Mouse (Mus musculus) spleen, embryonic (tissue): ENCODE results near the gene Tyk2.

Source experiments
- CTCF ChIA-PET: fragments of 350-600 bp; sonication (Branson Sonifier 250); formaldehyde crosslinking; loops from one replicate; lab custom pipeline; 2022; lab: Charles Lee

Tyk2 gene

DNA sequence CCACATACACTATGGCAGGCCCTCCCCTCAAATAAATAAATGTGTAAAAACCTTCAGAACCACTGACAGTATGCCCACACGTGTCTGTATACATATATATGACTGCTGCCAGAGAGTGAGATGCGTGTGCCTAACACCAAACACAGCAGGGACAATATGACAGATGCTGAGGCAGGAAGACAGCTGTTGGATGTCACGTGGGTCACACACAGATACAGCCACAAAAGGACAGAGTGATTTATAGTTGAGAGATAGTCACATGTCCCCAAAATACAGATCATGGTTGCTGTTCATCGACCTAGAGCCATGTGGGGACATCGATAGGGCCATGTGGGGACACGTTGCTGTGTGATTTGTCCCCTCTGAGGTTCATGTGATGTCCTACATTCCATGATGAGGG is 14.0 kb downstream of the Tyk2 start:
- CTCF ChIA-PET = no interaction called here

GRCm38 (mm10) chr9:21115105-21115504 is 15.9 kb downstream of the Tyk2 start:
- CTCF ChIA-PET = no interaction called here

GRCm38 (mm10) chr9:21114190-21114589 is 16.9 kb downstream of the Tyk2 start:
- CTCF ChIA-PET = no interaction called here

GRCm38 (mm10) chr9:21113751-21114150 is 17.3 kb downstream of the Tyk2 start:
- CTCF ChIA-PET = no interaction called here

DNA sequence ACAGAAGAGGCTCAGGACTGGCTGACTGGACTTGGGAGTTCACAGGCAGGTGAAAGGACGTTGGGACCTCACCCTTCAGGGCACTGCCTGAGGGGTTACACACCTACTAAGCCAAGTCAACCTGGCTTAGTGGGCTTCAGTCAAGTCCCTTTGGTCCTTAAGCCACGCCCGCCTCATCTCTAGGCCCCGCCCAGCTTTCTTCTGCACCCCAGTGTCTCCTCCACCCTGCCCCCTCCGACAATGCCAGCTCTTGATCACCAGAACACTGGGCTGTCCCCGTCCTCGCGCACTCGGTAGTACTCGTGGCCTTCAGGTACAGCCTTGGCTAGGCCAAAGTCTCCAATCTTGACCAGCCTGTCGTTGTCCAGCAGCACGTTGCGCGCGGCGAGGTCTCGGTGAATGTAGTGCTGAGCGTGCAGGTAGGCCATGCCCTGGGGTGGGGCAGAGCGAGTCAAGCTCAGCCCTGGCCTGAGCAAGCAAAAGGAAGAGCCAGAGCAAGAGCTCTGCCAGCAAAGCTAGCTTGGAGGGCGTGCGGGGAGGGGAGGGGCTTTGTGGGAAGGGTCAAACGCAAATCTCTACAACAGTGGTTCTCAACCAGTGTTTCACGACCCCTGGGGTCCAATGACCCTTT is 23.3 kb downstream of the Tyk2 start:
- CTCF ChIA-PET = no interaction called here

DNA sequence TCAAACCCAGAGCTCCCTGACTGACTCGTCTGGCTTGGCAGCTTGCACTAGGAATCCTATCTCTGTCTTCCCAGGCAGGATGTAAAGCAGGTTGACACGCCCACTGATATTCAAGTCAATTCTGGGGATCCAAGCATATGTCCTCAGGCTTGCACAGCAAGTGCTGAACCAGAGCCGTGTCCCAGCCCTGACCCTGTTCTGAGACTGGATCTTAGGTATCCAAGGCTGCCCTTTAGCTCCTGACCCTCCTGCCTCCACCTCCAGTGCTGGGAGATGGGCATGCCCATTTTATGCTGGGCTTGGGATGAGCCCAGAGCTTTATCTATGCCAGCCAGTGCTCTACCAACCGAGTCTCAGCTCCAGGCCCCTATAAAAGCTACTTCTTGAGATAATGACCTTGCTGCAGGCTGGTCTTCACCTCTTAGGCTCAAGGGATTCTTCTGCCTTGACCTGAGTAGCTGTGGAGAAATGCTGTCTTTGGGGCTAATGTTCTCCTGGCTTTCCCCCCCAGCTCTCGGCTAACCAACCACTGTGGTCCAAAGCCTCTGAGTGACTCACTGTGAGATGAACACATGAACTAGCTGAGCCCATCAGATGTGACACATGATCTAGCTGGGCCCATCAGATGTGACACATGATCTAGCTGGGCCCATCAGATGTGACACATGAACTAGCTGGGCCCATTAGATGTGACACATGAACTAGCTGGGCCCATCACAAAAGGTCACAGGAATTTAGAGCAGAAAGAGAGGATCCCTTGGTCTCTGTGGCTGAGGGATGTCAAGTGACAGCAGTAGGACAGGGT is 25.1 kb downstream of the Tyk2 start:
- CTCF ChIA-PET = no interaction called here

GRCm38 (mm10) chr9:21104814-21105213 is 26.2 kb downstream of the Tyk2 start:
- CTCF ChIA-PET = no interaction called here

DNA sequence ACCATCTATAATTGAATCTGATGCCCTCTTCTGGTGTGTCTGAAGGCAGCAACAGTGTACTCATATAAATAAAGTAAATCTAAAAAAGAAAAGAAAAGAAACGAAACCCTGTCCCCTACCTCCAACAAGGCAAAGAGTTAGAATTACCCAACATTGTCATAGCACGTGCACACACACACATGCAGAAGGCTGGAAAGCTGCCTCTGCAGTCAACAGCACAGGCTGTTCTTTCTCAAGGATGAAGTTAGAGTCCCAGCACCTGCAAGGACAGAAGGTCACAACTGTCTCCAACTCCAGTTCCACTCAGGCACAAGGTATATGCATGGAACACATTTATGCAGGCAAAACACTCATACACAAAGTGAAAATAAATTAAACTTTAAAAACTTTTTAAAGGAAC is 29.0 kb downstream of the Tyk2 start:
- CTCF ChIA-PET = no interaction called here

DNA sequence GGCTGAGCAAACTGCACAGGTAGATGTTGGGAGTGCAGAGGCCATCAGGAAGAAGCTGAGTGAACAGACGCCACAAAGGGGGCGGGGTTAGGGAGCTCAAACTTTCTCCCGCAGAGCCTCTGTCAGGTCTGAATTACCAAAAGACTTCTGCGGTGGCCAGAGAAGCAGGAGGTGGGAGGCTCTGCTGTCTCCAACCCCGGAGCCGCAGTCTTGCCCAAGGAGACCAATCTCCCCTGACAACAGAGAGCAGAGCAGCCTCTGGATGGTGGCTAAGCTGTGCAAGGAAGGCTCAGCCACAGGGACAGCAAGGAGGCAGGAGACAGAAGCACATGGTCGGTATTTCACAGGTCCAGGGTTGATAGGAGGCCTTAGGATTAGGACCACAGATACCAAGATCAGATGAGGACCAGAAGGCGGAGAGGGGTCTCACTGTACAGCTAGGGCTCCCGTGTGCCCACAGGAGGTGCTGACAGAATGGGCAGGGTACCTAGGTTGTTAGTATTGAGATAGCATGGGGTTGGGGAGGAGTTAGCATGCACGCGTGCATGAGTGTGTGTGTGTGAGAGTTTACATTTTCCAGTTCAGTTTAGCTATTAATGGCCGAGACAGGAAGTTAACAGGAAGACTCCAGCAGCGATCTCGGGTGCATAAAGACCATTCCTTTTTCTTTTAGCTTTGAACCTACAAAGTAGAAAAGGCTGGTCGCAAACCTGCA is 30.4 kb downstream of the Tyk2 start:
- CTCF ChIA-PET = interaction anchor here (0.5 to 0.7 kb wide), 3 partner anchors 65 to 461 kb away, joined by 3 to 7 read pairs (median 6); no protein-coding TSS in a partner anchor

- CTCF ChIA-PET = no interaction called here
These were observed 33.2 kb downstream of the Tyk2 start for GRCm38 (mm10) chr9:21097793-21098192.

DNA sequence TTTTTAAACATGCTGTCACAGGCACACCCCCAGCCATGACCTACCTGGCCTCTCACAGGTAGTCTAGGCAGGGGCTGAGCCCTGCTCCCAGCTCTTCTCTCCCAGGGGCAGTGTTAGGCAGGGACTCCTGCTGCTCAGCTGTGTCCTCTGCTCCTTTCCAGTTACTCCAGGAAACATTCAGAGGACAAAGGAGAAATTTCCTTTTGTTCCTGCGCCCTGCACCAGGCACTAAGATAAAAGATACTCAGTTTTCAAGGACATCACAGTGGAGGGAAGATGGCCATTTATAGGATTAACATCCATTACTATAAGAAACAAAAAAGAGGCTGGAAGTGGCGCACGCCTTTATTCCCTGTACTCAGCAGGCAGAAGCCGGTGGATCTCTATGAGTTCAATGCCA is 35.1 kb downstream of the Tyk2 start:
- CTCF ChIA-PET = no interaction called here

DNA sequence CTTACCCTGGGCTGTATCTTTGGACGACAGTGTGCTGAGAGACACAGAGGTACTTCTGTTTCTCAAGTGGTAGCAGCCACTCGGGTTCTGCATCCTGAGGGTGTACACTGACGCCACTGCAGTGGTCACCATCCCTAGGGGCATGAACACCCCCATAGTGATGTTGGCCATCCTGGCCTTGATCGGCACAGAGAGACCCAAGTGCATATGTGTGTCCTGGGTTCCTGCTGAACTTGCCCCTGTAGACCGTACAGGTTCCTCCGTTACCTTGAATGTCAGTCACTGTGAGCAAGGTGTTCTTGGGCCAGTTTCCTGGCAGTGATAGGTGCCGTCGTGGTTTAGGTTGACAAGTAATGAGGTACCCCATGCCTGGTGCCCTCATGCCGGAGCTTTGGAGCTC is 37.6 kb downstream of the Tyk2 start:
- CTCF ChIA-PET = no interaction called here

DNA sequence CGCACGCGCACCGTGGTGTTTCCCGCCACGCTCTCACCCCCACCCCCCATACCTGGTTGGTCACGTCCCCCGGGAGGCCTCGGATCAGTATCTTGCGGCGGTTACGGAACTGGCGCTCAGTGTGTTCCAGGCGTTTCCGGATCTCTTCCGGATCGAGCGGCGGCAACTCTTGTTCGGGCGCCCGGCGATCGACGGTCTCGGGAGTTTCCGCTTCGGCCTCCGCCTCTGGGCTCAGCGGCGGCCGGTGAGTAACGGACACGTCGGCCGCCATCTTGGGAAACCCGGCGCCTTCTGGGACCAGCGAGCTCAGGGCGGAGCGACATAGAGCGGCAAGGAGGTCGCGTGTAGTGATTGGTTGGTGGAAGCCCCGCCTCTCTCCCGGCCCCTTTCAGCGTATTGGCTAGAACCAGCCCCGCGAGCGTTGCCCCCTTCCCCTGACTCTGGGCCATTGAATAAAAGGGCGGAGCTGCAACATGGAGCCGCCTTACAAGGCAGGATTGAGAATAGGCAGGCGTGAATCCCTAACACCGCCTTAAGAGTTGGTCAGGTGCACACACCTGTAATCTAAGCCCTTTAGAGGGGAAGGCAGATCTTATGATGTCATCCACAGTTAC is 39.2 kb downstream of the Tyk2 start, which contains the start of the genes Gm38431 and Raver1:
TSS of gene Gm38431 (minus strand) at position 291 of the 614 bp plus-strand sequence.
TSS of gene Raver1 (minus strand) at position 302 of the 614 bp plus-strand sequence.
- CTCF ChIA-PET = no interaction called here

GRCm38 (mm10) chr9:21090972-21091706 is 39.9 kb downstream of the Tyk2 start:
- CTCF ChIA-PET = no interaction called here

GRCm38 (mm10) chr9:21090537-21090936 is 40.5 kb downstream of the Tyk2 start:
- CTCF ChIA-PET = no interaction called here

- CTCF ChIA-PET = no interaction called here
These were observed 47.7 kb downstream of the Tyk2 start for GRCm38 (mm10) chr9:21083324-21083723.

DNA sequence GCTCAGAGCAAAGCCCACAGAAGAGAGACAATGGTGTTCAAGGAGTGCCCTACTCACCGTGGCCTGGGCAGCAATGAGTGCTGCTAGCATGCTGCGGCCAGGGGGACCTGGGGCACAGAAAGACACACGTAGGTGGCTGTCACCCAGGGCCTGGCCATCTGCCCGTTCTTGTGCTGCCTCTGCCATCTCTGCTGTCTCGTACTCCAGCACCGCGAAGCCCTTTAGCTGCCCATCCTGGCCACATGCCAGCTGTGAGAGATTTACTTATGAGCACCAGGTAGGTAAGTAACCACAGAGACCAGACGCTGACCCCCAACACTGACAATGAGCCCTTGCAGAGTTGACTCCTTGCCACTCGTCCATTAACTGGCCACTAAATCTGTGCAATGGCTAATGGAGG is 49.9 kb downstream of the Tyk2 start:
- CTCF ChIA-PET = no interaction called here

DNA sequence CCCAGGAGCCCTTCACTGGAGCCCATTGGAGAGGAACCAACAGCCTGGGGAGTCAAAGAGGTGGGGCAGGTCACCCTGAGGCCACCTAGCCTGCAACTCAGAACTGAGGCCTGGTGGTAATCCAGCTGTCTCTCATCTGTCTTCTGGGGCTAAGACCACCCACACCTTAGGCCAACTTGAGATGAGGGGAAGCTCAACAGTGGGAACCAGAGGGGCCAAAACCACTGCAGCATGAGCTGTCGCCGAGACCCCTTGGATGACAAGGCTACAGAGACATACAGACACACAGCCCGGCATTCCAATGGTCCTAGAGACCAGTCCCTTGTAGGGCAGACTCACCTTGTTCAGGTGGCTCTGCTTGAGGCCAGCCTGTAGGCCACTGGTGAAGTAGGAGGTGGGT is 55.4 kb downstream of the Tyk2 start:
- CTCF ChIA-PET = no interaction called here

DNA sequence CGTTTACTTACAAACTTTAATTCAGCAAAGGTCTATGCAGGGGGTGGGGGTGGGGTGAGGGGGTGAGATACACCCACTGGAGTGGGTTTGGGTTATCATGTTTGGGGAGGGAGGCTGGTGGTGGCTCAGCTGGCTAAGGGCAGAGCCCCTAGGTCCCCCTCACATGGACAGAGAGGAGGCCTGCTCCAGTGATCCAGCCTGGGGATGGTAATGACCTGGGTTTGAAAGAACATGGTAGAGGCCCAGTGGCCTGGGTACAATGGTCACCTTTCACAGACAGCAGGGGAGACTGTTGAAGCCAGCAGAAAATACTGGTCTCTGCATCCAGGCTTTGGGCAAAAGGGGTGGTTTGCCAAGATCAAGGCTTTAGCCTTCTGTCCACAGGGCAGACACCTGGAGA is 56.9 kb downstream of the Tyk2 start:
- CTCF ChIA-PET = interaction anchor here (0.6 kb wide), 2 partner anchors 34 to 47 kb away, joined by 3 to 16 read pairs; no protein-coding TSS in a partner anchor

DNA sequence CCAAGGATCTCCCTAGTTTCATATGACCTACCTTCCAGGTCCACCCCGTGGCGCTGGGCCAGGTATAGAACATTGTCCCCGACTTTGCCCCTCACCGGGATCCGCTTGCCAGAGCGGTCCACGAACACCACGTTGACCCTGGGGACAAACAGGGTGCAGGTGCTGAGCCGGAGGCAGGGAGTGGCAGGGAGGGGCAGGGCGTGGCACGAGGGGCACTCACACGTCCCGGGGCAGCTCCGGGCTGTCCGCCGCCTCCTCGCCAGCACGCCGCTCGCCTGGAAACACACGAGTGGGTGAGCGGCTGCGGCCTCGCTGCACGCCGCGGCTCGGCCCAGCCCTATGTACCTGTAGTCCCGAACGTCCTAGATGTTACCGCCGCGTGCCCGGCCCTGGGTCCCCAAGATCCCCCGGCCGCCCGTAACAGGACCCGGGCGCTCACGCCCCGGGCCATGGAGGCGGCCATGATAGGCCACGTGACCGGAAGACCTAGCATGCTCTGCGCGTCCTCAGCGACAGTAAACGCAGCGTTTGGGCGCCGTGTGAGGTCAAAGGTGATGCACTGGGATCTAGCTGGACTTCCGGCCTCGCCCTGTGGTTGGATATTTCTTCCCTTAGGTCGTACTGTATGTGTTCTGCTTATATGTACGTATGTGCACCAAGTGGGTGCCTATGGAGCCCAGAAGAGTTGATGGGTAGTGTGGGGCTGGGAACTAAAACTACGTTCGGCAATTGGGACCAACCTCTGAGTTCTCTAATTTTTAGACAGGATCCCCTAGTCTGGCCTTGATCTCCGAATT is 57.8 kb downstream of the Tyk2 start, which contains the start of the genes Gm49373 and Fdx1l:
TSS of gene Gm49373 (minus strand) at position 53 of the 797 bp plus-strand sequence.
TSS of gene Fdx1l (minus strand) at position 571 of the 797 bp plus-strand sequence.
- CTCF ChIA-PET = interaction anchor here (0.6 kb wide), 3 partner anchors 35 to 46 kb away, joined by 3 to 16 read pairs (median 3); no protein-coding TSS in a partner anchor
